Mouse (Mus musculus) liver, embryonic 16.5 days (tissue): ENCODE results near the gene Gm15091. TPM values are rescaled to one million over a fixed set of nuclear protein-coding genes. Genes with fewer than 3 reads are reported as not detected.
"Not testable (repeated sequence)": the region's sequence is repeated elsewhere in the genome, so short reads cannot be mapped to it uniquely, and the experiment has no call there.

Experiments used
- ATAC-seq: fragments of 200-750 bp; cut with Nextera tagmentation; 2 replicates; pipeline ENCODE4 v1.8.0; 2017; ENCODE audit warnings: low read depth, mild to moderate bottlenecking, moderate number of reproducible peaks, moderate library complexity
- H3K27ac ChIP-seq: fragments of 300-500 bp; sonication (generic); 2 replicates; pipeline ENCODE4 v1.5.1; 2014; ENCODE audit warnings: mild to moderate bottlenecking, low read length
- H3K27me3 ChIP-seq: fragments of 300-500 bp; sonication (generic); 2 replicates; pipeline ENCODE4 v1.6.1; 2014; ENCODE audit warnings: low read depth, low read length, mixed read lengths; ENCODE audit not compliant: control insufficient read depth, insufficient read depth
- H3K36me3 ChIP-seq: fragments of 300-500 bp; sonication (generic); 2 replicates; pipeline ENCODE4 v1.6.1; 2014; ENCODE audit warnings: mild to moderate bottlenecking; ENCODE audit not compliant: control insufficient read depth, insufficient read depth
- H3K4me1 ChIP-seq: fragments of 300-500 bp; sonication (generic); 2 replicates; pipeline ENCODE4 v1.6.1; 2014; ENCODE audit warnings: low read depth, low read length, mixed read lengths; ENCODE audit not compliant: control insufficient read depth
- H3K4me2 ChIP-seq: fragments of 300-500 bp; sonication (generic); 2 replicates; pipeline ENCODE4 v1.6.1; 2014; ENCODE audit warnings: low read depth, low read length, mixed read lengths
- H3K4me3 ChIP-seq: fragments of 300-500 bp; sonication (generic); 2 replicates; pipeline ENCODE4 v1.5.1; 2014; ENCODE audit warnings: low read depth, mild to moderate bottlenecking, low read length
- H3K9ac ChIP-seq: fragments of 300-500 bp; sonication (generic); 2 replicates; pipeline ENCODE4 v1.6.1; 2014; ENCODE audit warnings: low read depth, low read length
- H3K9me3 ChIP-seq: fragments of 300-500 bp; sonication (generic); replicated peaks from 2 replicates; pipeline ENCODE4 v1.6.1; 2016; ENCODE audit warnings: low read length; ENCODE audit not compliant: control insufficient read depth
- WGBS: fragments of 180-500 bp; shearing (Covaris S2); extraction: QIAGEN DNeasy Blood & Tissue Kit; methylation state at CpG from one replicate; pipeline ENCODE4 v1.1.7; 2014; ENCODE audit not compliant: insufficient replicate concordance; 5-methylcytosine and 5-hydroxymethylcytosine counted together
- polyA plus RNA-seq: library from polyadenylated mRNA; unstranded; fragments of >200 nt; fragmentation: Nextera tagmentation; extraction: Ambion mirVana; gene quantifications from 2 replicates; pipeline ENCODE4 v1.2.1, GENCODE M21; 2015

Gm15091 gene
- polyA plus RNA-seq: not detected in 2 replicates

GRCm38 (mm10) chrX:149941355-149941754, at the start of gene Gm15091:
Gm15091 (plus strand) TSS chrX:149941655.
- H3K4me1 ChIP-seq, H3K4me3 ChIP-seq, H3K27me3 ChIP-seq, ATAC-seq, H3K27ac ChIP-seq, H3K9me3 ChIP-seq, H3K36me3 ChIP-seq, H3K4me2 ChIP-seq, H3K9ac ChIP-seq: not testable (repeated sequence)
- 49% methylated on average over 5 of the region's 6 CpGs for WGBS

Other genes starting within 250 kb of the Gm15091 start
- gene Gm15097, start 157.2 kb upstream of the Gm15091 start, polyA plus RNA-seq: not detected in 2 replicates